Mouse (Mus musculus): ENCODE results near the gene Cep128.

Cep128 gene

DNA sequence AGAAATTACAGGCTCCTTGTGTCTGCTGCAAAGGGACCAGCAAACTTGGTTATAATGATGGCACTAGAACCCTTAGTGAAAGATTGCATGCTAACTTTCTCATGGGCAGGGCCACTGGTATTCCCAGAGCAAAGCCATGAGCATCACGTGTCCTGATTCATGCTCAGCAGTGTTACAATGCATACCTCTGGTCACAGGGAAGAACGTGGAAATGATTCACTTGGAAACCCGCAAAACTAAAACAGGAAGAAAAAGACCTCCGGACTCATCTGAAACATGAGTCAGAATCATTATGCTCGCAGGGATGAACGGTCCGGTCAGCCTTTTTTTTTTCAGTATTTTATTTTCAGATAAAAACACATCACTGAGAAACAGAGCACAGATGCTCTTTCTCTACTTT lies 78.4 kb downstream of the Cep128 start:
- DNase-seq: no peak

DNA sequence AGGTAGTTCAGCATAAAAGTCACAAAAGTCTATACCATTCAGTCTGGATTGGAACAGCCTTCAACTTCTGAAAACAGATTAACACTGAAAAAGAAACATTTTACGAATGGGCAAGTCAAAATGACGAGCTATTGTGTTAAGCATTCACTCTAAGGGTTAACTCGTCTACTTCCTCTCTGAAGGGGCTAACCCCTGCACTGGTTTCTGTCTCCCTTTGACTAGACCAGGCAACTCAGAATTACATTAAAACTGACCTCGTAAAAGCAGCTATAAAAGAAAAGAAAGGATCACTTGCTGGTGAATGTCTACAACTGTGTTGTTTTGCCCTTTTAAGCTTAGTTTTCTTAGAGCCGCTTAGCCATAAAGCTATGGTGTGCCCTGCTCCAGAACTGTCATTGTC lies 79.2 kb downstream of the Cep128 start:
- DNase-seq: no peak

DNA sequence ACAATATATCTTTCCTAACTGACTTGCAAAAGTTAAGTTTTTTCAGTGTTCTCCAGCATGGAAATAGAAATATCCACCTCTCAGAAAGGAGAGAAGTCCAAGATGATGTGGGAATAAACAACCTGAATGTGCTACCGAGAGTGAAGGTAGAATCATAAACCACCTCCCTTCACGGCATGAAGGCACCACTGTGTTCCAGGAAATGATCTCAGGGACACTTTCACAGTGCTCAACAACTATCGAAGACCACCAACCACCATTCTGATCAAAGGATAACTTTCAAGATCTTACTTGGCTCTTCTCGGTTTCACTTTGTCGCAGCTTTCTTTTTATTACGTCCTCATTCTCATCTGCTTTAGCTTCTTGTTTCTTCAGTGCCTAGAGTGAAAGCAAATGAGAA lies 85.5 kb downstream of the Cep128 start:
- no peak for DNase-seq

DNA sequence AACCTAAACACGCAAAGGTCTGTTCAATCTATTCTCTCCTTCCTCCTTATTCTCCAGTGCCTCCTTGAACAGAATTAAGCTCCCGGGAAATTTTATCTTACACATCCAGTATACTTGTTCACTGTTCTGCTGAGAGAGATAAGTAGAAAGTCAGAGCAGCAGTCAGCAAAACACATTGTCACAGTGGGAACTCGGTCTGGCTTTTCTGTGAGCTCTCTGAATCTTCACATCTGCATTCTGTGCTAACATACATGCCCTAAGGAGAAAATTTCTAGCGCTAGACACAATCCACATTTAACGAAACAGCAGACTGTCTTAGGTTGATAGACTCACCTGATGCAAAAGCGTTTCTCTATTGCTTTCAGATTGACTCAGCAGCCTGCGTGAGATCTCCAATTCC lies 88.3 kb downstream of the Cep128 start:
- no peak for DNase-seq

DNA sequence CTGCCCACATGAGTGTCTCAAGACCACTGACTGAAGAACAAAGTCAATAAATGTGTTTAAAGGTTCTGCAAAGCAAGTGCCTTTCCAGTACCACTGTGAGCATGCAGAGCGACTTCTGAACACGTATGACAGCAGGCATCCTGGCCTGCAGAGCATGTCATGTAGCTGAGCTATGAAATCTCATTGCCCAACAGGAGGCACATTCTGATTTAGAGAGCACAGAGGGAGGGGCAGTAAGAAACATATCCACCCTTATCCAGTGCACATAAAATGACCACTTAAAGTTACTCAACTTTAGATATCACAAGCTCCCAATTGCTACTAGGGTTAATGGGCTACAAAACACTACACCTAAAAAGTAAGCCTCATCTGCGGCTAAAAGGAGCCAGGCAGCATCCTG lies 88.8 kb downstream of the Cep128 start:
- DNase-seq: no peak

DNA sequence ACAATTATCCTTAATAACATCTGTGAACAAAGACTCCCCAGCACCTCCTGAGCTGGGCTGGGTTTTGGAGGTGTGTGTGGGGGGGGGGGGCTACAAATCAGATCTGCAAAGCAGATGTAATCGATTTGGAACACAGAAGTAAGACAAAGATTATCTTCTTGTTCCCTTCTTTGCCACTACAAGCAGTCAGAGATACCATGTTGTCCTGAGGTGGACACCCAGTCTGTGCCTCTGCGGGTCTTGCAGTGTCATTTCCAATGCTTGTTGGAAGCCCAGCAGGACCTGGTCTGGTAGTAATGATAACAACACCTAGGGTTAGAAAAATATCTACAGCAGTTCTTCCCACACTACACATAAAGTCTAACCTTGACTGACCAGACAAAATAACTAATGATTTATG lies 110.3 kb downstream of the Cep128 start:
- DNase-seq: no peak

DNA sequence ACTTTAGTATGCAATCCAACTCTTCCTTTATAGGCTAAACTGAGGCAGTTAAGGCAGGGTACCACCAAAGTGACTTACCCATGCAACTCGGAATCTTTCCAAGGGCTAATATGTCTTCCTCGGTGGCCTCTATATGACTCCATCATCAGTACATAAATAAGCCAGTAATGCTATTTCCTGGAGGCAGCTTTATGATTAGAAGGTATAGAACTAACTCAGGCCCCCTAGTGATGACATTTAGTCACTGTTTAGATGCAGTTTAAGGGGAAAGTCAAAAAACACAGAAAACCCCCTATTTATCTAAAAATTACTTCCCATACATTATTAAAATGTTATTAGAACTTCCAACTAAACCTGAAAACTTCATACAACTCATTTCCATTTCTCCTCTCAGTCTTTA lies 114.6 kb downstream of the Cep128 start:
- DNase-seq: no peak

DNA sequence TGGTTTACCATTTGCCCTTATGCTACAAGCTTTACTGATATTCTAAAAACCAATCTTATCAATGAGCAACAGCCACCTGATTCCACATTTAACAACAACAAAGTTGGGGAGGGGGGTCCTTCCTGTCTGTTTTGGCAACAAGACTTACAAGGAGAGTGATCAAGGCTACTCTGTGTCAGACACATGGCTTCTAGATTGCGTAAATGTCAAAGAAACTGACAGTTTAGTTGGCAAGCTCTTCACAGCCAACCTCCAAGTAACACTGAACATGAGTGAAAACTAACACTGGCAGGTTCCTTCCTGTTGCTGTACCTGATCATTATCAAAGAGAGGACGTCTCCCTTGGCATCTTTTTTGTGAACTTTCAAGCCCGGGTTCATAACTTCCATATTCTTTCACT lies 115.2 kb downstream of the Cep128 start:
- no peak for DNase-seq

DNA sequence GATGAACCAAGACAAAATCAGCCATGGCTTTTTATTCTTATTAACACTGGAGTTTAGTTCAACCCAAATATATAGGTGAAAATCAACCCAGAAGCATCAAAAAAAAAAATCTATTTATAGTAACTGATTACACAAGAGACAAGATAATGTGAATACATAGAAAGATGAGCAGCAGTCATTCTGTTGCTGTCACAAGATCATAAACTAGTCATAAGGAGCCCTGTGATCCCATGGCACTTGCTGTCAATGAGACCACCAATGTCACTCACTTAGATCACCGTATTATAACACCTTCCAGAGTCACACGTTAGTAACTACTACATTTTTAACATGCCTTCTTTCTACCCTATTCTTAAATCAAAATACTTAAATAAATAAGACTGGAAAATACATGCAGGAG lies 118.2 kb downstream of the Cep128 start:
- DNase-seq: no peak

DNA sequence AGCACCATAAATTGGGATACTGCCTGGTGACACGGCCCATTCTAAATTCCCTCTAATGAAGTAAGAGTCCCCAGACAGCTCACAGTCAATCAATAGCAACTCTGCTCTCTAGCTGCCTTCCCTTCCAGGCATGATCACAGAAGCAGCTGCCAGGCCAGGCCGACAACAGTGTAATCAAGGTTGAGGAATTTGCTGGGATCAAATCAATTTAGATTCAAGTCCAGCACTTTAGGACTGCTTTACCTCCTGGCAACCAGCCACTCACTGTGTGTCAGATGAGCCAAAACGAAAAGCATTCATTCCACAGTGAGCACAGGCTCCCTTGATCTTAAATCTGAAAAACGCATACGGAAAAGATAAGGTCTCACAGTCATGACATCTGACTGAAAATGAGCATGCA lies 118.7 kb downstream of the Cep128 start:
- no peak for DNase-seq

DNA sequence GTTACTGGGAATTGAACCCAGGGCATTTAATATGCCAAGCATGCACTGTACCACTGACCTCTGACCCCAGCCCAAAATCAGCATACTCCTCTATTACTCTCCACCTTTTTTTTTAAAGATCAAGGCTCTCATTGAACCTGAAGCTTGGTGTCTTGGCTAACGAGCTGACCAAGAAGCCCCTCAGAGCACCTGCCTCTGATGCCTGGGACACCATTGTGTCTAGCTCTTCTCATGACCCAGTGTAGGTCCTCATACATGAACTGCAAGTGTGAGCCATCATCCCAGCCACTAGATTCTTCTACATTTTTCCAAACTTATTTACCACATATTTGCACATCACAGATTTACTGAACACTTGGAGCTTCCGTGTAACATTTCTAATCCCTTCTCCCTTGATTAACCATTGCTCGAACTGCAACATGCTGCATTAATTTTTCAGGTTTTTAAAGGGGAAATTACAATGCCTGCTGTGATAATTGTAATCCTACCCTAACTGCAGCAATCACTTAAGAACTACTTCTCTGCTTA lies 119.3 kb downstream of the Cep128 start:
- no peak for DNase-seq

DNA sequence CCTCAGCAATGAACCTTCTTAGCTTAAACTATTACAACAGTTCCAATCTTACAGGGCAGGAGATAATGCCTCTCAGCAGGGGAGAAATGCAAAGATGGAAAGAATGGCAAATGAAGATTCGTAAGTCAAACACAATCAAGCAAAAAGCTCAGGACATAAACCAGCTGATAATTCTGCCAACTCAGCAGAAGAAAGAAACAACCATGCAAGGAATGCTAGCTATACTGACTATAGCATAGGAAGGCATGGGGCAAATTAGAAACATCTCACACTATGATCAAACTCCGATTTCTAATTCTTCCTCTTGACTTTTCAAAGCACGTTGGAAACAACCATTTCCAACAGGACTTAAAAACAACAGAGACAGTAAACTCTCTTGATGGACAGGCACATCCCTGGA lies 120.5 kb downstream of the Cep128 start:
- DNase-seq: no peak

DNA sequence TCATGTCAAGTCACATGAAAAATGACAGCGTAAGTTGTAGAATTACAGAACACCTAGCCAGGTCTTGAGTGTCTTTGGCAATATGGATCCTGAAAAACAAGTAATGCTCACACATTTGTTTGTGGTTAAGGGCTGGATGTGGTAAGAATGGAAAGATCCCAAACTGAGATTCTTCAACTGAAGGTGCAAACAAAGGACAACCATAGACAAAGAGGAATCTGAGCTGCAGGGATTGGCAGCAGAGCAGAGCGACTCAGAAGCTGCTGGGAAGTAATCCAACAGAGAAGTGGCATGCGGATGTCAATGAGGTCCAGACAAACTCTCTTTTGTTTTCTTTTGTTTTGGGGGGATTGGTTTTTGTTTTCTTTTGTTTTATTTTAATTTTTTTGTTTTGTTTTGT lies 121.4 kb downstream of the Cep128 start:
- no peak for DNase-seq

DNA sequence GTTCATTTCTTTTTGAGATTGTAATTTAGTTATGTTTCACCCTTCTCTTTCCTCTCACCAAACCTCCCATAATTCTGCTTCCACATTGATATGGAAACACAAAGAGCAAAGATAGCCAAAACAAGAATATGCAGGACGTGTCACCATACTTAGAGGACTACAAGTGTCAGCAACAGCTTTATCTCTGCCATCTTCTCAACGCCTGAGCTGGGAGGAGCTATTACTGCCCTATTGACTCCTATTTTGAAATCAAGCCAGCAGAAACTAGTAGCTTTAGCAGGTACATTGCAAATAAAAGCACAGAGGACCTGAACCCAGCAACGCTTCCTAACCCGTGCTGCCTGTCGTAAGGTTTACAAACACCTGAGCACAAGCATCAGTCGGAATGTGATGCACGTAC lies 127.9 kb downstream of the Cep128 start:
- no peak for DNase-seq

DNA sequence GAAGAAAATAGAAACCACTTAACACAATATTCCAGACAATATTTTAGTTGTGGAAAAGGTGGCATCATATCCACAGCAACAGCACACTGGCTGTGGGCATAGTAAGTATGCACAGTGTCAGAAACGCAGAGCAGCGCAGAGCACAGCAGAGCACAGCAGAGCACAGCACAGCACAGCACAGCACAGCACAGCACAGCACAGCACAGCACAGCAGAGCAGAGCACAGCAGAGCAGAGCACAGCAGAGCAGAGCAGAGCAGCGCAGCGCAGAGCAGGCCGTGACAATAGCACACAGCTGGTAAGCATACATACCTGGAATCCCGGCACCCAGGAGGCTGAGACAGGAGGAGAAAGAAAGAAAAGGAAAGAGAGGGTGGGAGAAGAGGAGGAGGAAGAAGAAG lies 129.4 kb downstream of the Cep128 start:
- no peak for DNase-seq

DNA sequence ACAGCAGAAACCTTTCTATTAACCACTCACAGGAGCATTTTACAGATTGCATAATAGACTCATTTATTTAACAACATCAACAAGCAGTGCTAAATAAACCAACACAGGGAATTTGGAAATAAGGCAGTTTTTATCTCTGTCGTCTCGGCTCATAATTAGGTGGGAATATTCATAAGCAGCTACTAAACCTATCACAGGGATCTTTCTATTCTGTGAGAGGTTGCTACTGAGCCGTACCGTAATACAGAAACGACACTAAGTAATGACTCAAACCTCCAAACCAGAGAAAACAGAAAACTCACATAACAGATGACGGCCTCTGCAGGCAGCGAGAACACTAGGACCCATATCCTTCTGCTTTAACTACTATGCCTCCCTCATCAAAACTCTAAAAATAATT lies 163.6 kb downstream of the Cep128 start:
- no peak for DNase-seq

DNA sequence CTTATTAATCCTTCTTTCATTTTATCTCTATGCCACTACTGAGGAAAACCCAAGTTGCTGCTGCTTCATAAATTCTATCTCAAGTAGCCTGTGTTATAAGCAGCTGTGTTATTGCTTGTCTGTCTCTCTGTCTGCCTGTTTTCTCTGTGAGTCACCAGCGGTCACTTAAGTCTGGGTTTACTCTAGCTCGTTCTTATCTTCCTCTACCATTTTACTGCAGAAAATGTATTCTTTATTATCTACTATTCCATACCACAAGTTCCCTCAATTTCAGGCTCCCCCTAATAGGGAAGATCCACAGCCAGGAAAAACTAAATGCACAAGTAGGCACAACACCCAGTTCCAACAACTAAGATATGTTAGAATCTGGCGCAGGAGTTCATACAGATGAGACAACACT lies 178.7 kb downstream of the Cep128 start:
- DNase-seq: no peak

DNA sequence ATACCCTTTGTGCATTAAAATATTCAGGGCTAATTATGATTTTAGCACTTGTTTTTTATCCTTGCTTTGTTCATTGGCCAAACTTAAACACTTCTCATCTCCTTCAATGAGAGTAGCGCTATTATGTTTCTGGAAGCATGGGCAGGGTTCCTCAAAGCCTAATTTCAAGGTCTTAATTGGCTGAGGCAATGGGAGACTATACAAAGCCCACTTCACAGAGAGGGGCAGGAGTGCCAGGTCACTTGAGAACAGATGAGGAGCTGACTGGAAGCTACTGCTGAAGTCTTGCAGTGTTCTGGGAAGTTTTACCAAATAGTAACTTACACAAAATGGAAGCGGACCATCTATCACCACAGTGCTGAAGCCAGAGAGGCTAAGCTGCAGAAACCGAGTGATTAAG lies 179.9 kb downstream of the Cep128 start:
- DNase-seq: no peak

DNA sequence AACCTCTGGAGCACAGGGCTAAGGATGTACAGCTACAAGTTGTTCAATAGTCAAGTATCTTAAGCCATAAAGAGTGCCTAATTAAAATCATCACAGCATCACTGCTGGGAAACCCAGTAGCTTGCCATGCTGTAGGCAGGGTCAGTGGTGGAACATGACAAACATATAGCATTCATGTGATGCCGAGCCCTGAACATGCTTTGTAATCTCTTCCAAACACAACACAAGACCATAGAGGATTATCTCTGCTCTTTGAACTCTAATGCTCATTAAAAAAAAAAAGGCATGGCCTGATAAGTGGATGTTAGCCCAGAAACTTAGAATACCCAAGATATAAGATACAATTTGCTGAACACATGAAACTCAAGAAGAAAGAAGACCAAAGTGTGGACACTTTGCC lies 181.7 kb downstream of the Cep128 start:
- DNase-seq: no peak

DNA sequence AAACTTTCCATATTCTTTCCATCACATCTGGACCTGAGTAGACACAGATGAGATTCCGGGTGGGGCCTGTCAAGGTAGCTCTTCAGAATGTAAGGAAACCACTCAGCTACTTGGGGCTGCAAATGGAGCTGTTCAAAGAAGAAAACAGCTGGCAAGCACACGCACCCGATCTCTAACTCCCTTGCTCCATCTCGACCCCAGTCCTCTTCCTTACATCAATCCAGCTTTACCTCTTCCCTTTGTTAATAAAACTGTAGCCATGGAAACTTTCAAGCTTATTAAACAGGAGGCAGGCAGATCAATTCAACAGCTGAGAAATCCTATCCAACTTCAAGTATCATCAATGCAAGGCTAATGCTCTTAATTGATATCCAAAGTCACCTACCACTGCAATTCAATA lies 195.1 kb downstream of the Cep128 start:
- DNase-seq: no peak

DNA sequence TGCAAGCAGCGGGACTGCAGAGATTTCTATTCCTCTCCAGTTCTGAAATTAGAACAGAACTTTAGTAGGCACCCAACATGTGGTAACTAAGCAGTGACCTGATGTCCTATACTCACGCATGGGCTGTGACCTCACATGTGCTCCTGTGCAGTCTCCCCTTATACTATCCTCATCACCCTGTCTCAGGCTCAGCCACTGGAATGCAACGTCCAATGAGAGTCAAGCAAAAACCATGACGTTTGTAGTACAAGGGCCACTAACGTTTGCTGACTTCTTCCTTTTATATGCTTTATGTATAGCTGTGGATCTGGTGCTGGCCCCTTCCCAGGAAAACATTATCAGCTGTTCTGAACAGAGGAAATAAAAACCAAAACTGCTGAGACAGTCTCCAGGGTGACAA lies 198.6 kb downstream of the Cep128 start:
- DNase-seq: no peak

DNA sequence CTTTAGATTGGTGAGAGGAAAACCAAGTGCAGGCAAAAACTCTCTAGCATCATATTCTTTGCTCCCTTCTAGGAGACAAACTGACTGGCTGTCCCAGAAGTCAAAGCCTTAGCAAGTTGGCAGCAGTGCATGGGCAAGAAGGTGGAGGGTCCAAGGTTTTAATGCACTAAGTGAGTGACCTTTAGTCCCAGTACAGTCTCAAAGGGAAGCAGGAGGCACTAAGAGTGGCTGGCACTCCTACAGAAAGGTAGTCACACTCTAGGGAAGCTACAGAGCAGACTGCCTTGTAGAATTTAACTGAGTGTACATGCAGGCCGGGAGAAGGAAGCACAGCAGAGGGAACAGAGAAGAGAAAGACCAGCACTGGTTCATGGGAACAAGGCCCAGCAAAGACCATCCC lies 199.6 kb downstream of the Cep128 start:
- DNase-seq: no peak

DNA sequence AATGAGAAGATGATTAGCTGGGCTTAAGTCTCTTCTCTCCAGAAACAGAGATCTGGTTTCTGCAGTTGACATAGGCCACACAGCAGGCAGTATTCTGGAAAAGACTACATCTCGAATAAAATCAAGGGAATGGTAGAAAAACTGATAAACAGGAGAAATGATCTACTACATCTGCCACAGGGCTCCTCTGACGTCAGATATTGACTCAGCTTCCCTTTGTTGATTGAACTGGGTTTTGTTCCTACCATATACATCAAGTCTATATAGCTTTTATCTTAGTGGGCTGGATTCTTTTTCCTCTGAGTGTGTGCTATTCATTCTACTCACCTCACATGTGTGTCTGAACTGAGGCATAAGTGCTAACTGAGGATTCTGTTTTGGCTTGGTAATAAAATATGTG lies 200.3 kb downstream of the Cep128 start:
- no peak for DNase-seq

DNA sequence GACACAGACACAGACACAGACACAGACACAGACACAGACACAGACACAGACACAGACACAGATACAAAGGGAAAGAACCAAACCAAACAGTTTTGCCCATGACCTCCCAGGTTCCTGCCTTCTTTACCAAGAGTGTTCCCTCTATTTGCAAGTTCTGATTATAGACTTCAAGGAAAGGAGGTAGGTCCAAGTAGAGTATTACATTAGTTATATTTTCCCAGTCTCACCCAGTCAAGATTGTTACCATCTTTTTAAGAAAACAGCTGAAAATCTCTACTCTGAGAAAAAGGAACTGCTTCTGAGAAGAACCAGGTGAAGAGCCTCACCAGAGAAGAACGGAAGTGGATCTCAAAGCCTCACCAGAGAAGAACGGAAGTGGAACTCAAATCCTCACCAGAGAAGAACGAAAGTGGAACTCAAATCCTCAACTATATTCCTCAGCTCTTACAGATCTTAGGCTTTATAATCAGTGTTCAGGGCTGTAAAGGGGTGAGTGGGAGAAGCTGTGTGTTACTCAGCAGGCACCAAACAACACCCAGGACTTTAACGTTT lies 200.8 kb downstream of the Cep128 start:
- no peak for DNase-seq

DNA sequence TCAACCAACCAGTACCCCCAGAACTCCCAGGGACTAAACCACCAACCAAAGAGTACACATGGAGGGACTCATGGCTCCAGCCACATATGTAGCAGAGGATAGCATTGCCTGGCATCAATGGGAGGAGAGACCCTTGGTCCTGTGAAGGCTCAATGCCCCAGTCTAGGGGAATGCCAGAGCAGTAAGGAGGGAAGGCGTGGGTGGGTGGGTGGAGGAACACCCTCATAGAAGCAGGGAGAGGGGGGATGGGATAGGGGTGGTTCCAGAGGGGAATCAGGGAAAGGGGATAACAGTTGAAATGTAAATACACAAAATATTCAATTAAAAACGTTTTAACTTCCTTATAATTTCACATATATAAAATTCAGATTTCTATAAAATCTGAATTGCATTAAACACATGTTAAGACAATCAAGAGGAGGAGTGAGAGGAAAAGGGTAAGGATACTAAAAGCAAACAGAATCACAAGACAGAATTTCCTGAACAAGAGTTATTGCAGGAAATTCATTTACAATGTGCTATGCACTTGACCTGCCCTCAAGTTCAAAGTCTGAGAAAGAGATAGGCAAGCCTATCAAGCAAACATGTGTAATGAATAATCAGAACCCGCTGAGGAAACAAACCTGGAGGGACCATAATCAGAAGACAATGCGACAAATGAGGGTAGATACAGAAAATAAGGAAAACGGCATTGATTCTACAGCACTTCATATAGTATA lies 207.2 kb downstream of the Cep128 start:
- DNase-seq: no peak

All from lung, postnatal 10 days (tissue).